Mouse (Mus musculus) testis, adult 10 weeks (tissue): Measurements from ENCODE around the gene Fryl. TPM values are rescaled to one million over a fixed set of nuclear protein-coding genes. Genes with fewer than 3 reads are reported as not detected.

Experiments
- polyA plus RNA-seq: library from polyadenylated mRNA; stranded (reverse); fragments of 350-450 nt; fragmentation: Illumina TruSeq; extraction: RNeasy Lipid Tissue Mini Kit (QIAGEN cat#74804); gene quantifications from one replicate; pipeline ENCODE4 v1.2.3, GENCODE M21; 2014; ENCODE audit warnings: low read depth, low replicate concordance

Gene Fryl
- 32.7 TPM for polyA plus RNA-seq

DNA sequence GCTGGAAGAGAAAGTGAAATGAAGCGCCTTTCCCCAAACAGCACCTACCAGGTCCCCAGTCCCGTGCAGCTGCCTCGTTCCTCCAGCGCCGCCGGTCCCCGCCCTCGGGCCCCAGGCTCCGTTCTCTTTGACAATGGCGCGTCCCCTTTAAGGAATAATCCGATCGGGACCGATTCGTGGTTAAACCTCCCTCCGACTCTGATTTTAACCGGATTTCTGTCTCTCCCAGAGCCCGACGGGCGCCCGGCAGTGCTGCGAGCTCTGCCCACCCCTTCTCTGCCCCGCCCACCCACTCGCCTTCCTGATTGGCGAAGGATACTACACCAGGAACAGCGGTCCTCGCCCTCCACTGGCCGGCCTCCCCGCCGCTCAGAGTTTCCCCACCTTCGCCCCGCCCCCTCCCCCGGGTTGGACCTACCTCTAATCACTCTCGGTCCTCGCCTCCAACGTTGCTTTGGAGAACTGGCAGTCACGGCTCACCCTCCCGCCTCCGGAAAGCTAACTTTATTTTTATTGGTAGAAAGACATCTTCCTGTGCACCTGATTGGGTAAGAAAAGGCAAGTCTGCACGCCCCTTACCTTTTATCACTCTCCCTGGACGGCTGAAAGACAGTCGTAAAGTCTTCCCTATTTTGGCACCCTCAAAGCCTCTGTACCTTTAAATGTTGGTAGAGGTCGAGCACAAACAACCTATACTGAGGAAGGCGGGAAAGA lies at the start of gene Fryl:
Fryl (minus strand) TSS at position 268 of the 714 bp plus-strand sequence.

DNA sequence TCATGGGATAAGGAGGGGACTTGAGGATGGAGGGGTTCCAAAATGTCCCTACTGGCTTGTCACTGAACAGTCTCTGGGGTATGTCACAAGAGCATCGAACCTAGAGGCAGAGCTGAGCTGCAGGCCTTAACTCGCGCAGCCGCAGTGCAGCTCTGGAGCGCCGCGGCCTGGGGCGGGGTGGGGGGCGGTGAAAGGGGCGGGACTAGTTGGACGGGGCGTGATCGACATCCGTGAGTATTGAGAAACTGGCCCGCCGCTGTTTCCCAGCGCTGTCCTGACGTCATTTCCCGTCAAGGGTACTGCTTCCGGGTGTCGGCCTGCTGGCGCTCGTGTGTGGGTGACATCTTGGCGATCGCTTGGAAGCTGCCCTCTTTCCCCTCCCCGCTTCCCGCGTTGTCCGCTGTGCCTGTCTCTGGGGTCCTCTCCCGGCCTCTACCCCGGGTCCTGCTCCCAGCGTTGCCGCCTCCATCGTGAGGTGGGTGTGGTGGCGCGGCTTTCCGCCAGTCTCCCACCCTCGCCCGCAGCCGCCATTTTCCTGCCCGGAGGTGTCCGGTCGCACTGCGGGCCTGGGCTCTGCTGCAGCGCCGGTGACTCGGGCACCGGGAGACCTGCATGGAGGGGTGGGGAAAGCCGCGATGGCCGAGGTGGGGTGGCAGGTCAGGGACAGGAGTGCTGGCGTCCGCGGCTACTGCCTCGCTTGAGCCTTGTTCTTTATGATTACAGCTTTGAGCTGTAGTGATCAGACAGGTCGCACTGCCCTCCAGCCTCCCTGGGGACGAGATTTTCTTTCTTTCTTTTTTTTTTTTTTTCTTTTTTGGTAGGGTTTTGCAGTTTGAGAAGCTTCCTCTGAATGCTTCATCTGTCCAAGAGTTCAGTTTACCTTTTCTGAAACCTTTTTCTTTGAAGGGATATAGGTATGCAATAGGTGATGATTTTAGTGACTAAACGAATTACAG lies 36.4 kb upstream of the Fryl start, which contains the start of gene Ociad1:
Ociad1 (plus strand) TSS at position 283 of the 956 bp plus-strand sequence.

GRCm38 (mm10) chr5:73006784-73007581 lies 249.4 kb downstream of the Fryl start, which contains the start of gene Slc10a4:
TSS of gene Slc10a4 (plus strand) at chr5:73006883.

GRCm38 (mm10) chr5:72974602-72975001 lies 281.8 kb downstream of the Fryl start, which contains the start of gene Gm10135:
TSS of gene Gm10135 (minus strand) at chr5:72974702.

Other genes starting within 250 kb of the Fryl start
- not detected for gene Slc10a4, start 249.7 kb downstream of the Fryl start, polyA plus RNA-seq
- gene Ociad1, start 36.2 kb upstream of the Fryl start, polyA plus RNA-seq, result 382 TPM
- 3.6 TPM for gene Ociad2, start 84.4 kb upstream of the Fryl start, polyA plus RNA-seq
- gene Cwh43, start 149.5 kb upstream of the Fryl start, polyA plus RNA-seq, result 1.1 TPM
- gene Dcun1d4, start 224.4 kb upstream of the Fryl start, polyA plus RNA-seq, result 367 TPM